Mouse (Mus musculus) heart, postnatal 0 days (tissue): ENCODE measurements around the gene Dhx16.

Source experiments
- CTCF ChIP-seq: IDR thresholded peaks from 2 replicates; pipeline ENCODE4 v1.5.1; 2016; ENCODE audit warnings: antibody characterized with exemption, control low read depth, low read depth
- EP300 ChIP-seq: IDR thresholded peaks from 2 replicates; pipeline ENCODE4 v1.6.1; 2016; ENCODE audit warnings: antibody characterized with exemption, low read depth

GRCm38 (mm10) chr17:35922566-35922965 is 42.9 kb downstream of the Dhx16 start:
- TF ChIP-seq EP300 (no peak), CTCF (no peak)
